Mouse (Mus musculus) induced T-regulatory cell, adult 2 months (primary cell): ENCODE results near the gene Wasf2.

Experiments used
- DNase-seq: peaks from one replicate; pipeline ENCODE4 v3.0.0-alpha.2; 2012; ENCODE audit warnings: low read depth

Gene Wasf2

GRCm38 (mm10) chr4:133129931-133130889 is at the start of gene Wasf2:
TSS of gene Wasf2 (plus strand) at chr4:133130505.
- peak; percentile 98 for DNase-seq

GRCm38 (mm10) chr4:133080862-133081261 is 49.4 kb upstream of the Wasf2 start:
- no peak for DNase-seq

GRCm38 (mm10) chr4:133082216-133082773 is 48.0 kb upstream of the Wasf2 start:
- no peak for DNase-seq

GRCm38 (mm10) chr4:133083991-133084861 is 46.1 kb upstream of the Wasf2 start:
- peak; percentile 39 for DNase-seq

GRCm38 (mm10) chr4:133085011-133085782 is 45.1 kb upstream of the Wasf2 start:
- peak; percentile 77 for DNase-seq

- peak; percentile 67 for DNase-seq
Measured at GRCm38 (mm10) chr4:133085783-133086342, 44.4 kb upstream of the Wasf2 start.

GRCm38 (mm10) chr4:133087177-133087714 is 43.1 kb upstream of the Wasf2 start:
- DNase-seq: peak; percentile 55

- DNase-seq: peak; percentile 56
Measured at GRCm38 (mm10) chr4:133087835-133088234, 42.5 kb upstream of the Wasf2 start.

GRCm38 (mm10) chr4:133089319-133089718 is 41.0 kb upstream of the Wasf2 start:
- no peak for DNase-seq

GRCm38 (mm10) chr4:133089802-133090201 is 40.5 kb upstream of the Wasf2 start:
- no peak for DNase-seq

GRCm38 (mm10) chr4:133090276-133090719 is 40.0 kb upstream of the Wasf2 start:
- DNase-seq: no peak

GRCm38 (mm10) chr4:133090720-133091458 is 39.4 kb upstream of the Wasf2 start:
- DNase-seq: peak; percentile 64

- peak; percentile 67 for DNase-seq
Measured at GRCm38 (mm10) chr4:133091459-133091785, 38.9 kb upstream of the Wasf2 start.

- DNase-seq: peak; percentile 78
Measured at GRCm38 (mm10) chr4:133092453-133092901, 37.8 kb upstream of the Wasf2 start.

- DNase-seq: no peak
Measured at GRCm38 (mm10) chr4:133093056-133093455, 37.2 kb upstream of the Wasf2 start.

GRCm38 (mm10) chr4:133093481-133094033 is 36.7 kb upstream of the Wasf2 start:
- DNase-seq: peak; percentile 39

GRCm38 (mm10) chr4:133094255-133094654 is 36.0 kb upstream of the Wasf2 start:
- peak; percentile 34 for DNase-seq

- peak; percentile 77 for DNase-seq
Measured at GRCm38 (mm10) chr4:133094936-133095733, 35.2 kb upstream of the Wasf2 start.

GRCm38 (mm10) chr4:133095734-133096065 is 34.6 kb upstream of the Wasf2 start:
- peak; percentile 64 for DNase-seq
